Mouse (Mus musculus): ENCODE measurements at regions not wholly inside any gene's neighbourhood (a gene's known extent, or its start where the extent isn't known, plus 50 kb on each side); places are given as distances from the start of the nearest gene placed in this dataset.

DNA sequence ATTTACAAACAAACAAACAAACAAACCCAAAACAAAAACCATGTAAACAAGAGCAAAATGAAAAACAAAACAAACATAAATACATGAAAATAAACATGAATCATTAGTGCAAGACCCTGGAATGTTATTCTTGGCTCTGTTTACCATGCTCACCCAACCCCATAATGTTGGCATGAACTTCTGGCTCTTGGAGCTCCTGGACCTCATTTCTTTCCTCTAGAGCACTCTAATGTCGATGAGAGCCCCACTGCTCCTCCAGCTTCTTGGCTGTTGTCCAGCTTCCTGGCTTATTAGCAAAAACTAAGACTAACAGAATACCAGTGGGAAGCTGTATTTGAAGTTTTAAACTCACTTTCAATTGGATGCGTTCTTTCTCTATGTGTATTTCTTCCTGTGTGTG, 81.3 kb upstream of the Gm21830 start:
- peak; percentile 34; the same call in 1 of the 2 replicates for ATAC-seq

DNA sequence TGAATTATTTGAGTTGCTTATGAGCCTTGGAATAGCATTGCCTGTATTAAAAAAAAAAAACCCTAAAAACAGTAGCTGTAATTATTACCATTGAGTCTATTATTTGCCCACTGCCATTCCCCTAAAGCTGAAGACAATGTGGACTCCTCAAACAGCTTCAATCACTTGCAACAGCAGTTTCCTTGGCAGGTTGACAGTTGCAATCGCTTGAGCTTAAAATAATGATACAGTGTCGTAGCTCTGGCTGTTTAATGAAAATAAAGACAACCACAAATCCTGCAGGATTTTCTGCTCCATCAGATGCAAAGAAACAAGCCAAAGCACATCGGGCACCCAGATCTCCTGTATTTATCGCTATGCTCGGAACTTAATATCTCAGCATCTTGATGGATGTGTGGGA, 68.8 kb upstream of the Gm21830 start:
- Histone ChIP-seq H3K27ac (ENCODE audit: low read depth, low read length) (no peak overlapping the region), H3K36me3 (ENCODE audit: insufficient read depth) (no peaks in the 10 kb centered on the region), H3K9me3 (ENCODE audit: low read length) (no peaks in the 10 kb centered on the region), H3K9ac (no peak overlapping the region), H3K4me3 (ENCODE audit: low read depth, low read length) (no peak overlapping the region), H3K4me2 (ENCODE audit: low read depth) (no peak overlapping the region), H3K4me1 (ENCODE audit: insufficient read depth) (no peaks in the 10 kb centered on the region), H3K27me3 (ENCODE audit: insufficient read depth, low read length) (no peaks in the 10 kb centered on the region)
- WGBS = 22% methylated on average over 5 of the region's 5 CpGs
- DNase-seq (peak; percentile 28), ATAC-seq (no peak)
- TF ChIP-seq CTCF (IDR thresholded peaks at IDR 0.05; ENCODE audit: low read depth) = no peak

More for the DNA sequence above, 81.3 kb upstream of the Gm21830 start:
- TF ChIP-seq CTCF (IDR thresholded peaks at IDR 0.05; ENCODE audit: low read depth) = no peak
- Histone ChIP-seq H3K4me1 (ENCODE audit: insufficient read depth) (no peaks in the 10 kb centered on the region), H3K4me3 (ENCODE audit: low read depth, low read length) (no peak overlapping the region), H3K27ac (ENCODE audit: low read depth, low read length) (no peak overlapping the region), H3K9ac (no peak overlapping the region), H3K4me2 (ENCODE audit: low read depth) (no peak overlapping the region), H3K27me3 (ENCODE audit: insufficient read depth, low read length) (no peaks in the 10 kb centered on the region), H3K9me3 (ENCODE audit: low read length) (no peaks in the 10 kb centered on the region), H3K36me3 (ENCODE audit: insufficient read depth) (no peaks in the 10 kb centered on the region)
- DNase-seq = peak; percentile 55
- WGBS = 31% methylated on average over 2 of the region's 2 CpGs
